Mouse (Mus musculus) liver, embryonic 14.5 days (tissue): ENCODE results near the gene Eif4e2. TPM values are rescaled to one million over a fixed set of nuclear protein-coding genes. Genes with fewer than 3 reads are reported as not detected.
A peak's percentile ranks its signal among the peaks of the same experiment; 100 is the strongest.

Experiments
- ATAC-seq: fragments of 200-750 bp; cut with Nextera tagmentation; 2 replicates; pipeline ENCODE4 v1.8.0; 2017; ENCODE audit warnings: moderate number of reproducible peaks, mild to moderate bottlenecking, moderate library complexity; ENCODE audit not compliant: insufficient read depth
- DNase-seq, 3 experiments: peaks; one replicate each; pipeline ENCODE4 v3.0.0-alpha.2; 2012 to 2013; ENCODE audit warnings: low read depth in 3 of 3, low spot score in 3 of 3
- H3K27ac ChIP-seq: fragments of 300-500 bp; sonication (generic); 2 replicates; pipeline ENCODE4 v1.5.1; 2014; ENCODE audit warnings: moderate library complexity, mild to moderate bottlenecking, control low read depth, inconsistent platforms
- H3K27me3 ChIP-seq: fragments of 300-500 bp; sonication (generic); 2 replicates; pipeline ENCODE4 v1.6.1; 2014; ENCODE audit warnings: mild to moderate bottlenecking, low read length, moderate library complexity; ENCODE audit not compliant: control insufficient read depth, insufficient read depth
- H3K36me3 ChIP-seq: fragments of 300-500 bp; sonication (generic); replicated peaks from 2 replicates; pipeline ENCODE4 v1.6.1; 2014; ENCODE audit warnings: low read depth; ENCODE audit not compliant: control insufficient read depth, insufficient read depth
- H3K4me1 ChIP-seq, 2 experiments: fragments of 200-500 bp in 1 of 2; fragments of 300-500 bp in 1 of 2; sonication (generic) in 1 of 2; replicated peaks; 2 replicates each; pipeline ENCODE4 v1.6.1; 2012 to 2014; ENCODE audit warnings: antibody characterized with exemption in 1 of 2, inconsistent platforms in 1 of 2, low read length in 1 of 2; ENCODE audit not compliant: control insufficient read depth in 2 of 2, insufficient read depth in 2 of 2
- H3K4me2 ChIP-seq: fragments of 300-500 bp; sonication (generic); 2 replicates; pipeline ENCODE4 v1.6.1; 2014; ENCODE audit warnings: low read depth, mild to moderate bottlenecking, control low read depth, moderate library complexity
- H3K4me3 ChIP-seq, 2 experiments: fragments of 200-500 bp in 1 of 2; fragments of 300-500 bp in 1 of 2; sonication (generic) in 1 of 2; 2 replicates each; pipeline ENCODE4 v1.5.1; 2012 to 2014; ENCODE audit warnings: low read depth in 2 of 2, low read length in 2 of 2, mild to moderate bottlenecking in 2 of 2, control low read depth in 1 of 2, inconsistent platforms in 1 of 2, moderate library complexity in 1 of 2; ENCODE audit not compliant: insufficient read depth in 1 of 2
- H3K9ac ChIP-seq: fragments of 300-500 bp; sonication (generic); replicated peaks from 2 replicates; pipeline ENCODE4 v1.6.1; 2014; ENCODE audit warnings: mild to moderate bottlenecking, control low read depth, moderate library complexity
- H3K9me3 ChIP-seq: fragments of 300-500 bp; sonication (generic); 2 replicates; pipeline ENCODE4 v1.6.1; 2016; ENCODE audit warnings: low read length, mixed read lengths; ENCODE audit not compliant: control insufficient read depth
- CTCF ChIP-seq: IDR thresholded peaks from 2 replicates; pipeline ENCODE4 v1.5.1; 2016; ENCODE audit warnings: antibody characterized with exemption, low read depth, control low read depth
- EP300 ChIP-seq: IDR thresholded peaks from 2 replicates; pipeline ENCODE4 v1.6.1; 2016; ENCODE audit warnings: antibody characterized with exemption, low read depth
- WGBS: fragments of 180-500 bp; shearing (Covaris S2); extraction: QIAGEN DNeasy Blood & Tissue Kit; methylation state at CpG from one replicate; pipeline ENCODE4 v1.1.7; 2014; ENCODE audit not compliant: insufficient replicate concordance; 5-methylcytosine and 5-hydroxymethylcytosine counted together
- polyA plus RNA-seq, 2 experiments: library from polyadenylated mRNA; depleted of rRNA in 1 of 2; stranded (reverse) in 1 of 2; unstranded in 1 of 2; fragments of >200 nt; fragmentation: Nextera tagmentation in 1 of 2; extraction: Ambion mirVana in 1 of 2; gene quantifications; 2 replicates each; pipeline versions ENCODE4 v1.2.1 to v1.2.3; 2012 to 2014

The Eif4e2 gene
- polyA plus RNA-seq, 2 experiments = 34.8 to 54.9 TPM

DNA sequence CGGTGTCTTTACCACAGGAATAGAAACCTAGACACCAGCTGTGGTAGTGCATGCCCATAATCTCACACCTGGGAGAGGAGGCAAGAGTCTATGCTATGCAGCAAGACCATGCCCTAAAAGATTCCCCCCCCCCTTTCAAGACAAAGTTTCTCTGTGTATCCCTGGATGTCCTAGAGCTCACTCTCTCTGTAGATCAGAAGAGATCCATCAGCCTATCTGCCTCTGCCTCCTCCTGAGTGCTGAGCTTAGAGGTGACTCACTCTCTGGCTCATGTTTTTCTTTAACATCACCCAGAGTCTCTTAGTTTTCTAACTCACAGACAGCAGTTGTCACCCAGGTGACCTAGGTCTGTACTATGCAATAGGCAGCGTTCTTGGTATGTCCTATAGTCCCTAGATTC lies 45.6 kb downstream of the Eif4e2 start:
- H3K9me3 ChIP-seq = no peaks in the 10 kb centered on the region
- no peak overlapping the region for H3K27ac ChIP-seq
- H3K4me1 ChIP-seq = no peaks in the 10 kb centered on the region
- H3K9ac ChIP-seq = no peak overlapping the region
- TF ChIP-seq EP300 (no peak), CTCF (no peak)
- DNase-seq (no peak), ATAC-seq (no peak)
- H3K27me3 ChIP-seq = peaks cover 40% of the 10 kb centered on the region
- WGBS = 27% methylated on average over 2 of the region's 2 CpGs
- H3K4me2 ChIP-seq = no peak overlapping the region
- no peak overlapping the region for H3K4me3 ChIP-seq
- no peaks in the 10 kb centered on the region for H3K36me3 ChIP-seq

DNA sequence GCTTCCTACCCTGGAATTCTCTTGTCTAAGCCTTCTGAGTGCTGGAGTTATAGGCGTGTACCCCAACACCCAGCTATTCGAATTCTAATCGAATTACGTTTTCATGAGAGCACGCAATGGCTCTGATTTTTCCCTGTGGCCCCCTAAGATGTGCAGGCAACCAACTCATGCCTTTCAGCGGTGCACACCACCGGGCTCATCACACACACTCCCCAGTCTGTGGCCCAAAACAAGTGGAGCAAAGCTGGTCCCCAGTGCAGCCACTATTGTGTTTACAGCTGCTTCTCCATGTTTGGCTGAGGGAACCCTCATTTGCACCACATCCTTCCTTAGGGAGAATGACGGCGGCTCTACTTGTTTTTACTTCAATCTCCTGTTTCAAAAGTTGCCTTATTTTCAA lies 49.5 kb downstream of the Eif4e2 start:
- H3K27me3 ChIP-seq = peaks cover 58% of the 10 kb centered on the region
- H3K4me1 ChIP-seq = 0 out of 4 replicates have a peak, but pooled peaks cover 0 to 4% of the 10 kb centered on the region in 2 experiments
- H3K4me2 ChIP-seq = no peak overlapping the region
- ATAC-seq = no peak
- 4% methylated on average over 9 of the region's 9 CpGs for WGBS
- no peak for DNase-seq
- H3K36me3 ChIP-seq = no peaks in the 10 kb centered on the region
- TF ChIP-seq EP300 (no peak), CTCF (no peak)
- no peak overlapping the region for H3K9ac ChIP-seq
- H3K27ac ChIP-seq = no peak overlapping the region
- no peaks in the 10 kb centered on the region for H3K9me3 ChIP-seq
- H3K4me3 ChIP-seq = no peak overlapping the region

DNA sequence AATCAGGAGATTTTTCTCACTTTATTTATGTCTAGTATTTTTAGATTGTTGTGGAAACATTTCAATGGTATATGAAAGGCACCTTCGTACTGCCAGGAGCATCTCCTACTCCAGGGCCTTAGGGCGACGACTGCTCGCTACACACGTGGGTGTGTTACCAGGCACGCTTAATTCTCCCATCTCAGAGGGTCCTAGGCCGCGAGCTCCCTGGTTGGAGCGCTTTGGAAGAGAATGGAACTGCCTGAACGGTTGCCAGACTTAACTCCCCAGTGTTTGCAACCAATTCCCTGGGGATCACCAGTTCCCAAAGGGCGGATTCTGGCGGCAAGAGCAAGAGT lies 50.1 kb downstream of the Eif4e2 start:
- 3% methylated on average over 12 of the region's 12 CpGs for WGBS
- no peak for DNase-seq
- no peak overlapping the region for H3K27ac ChIP-seq
- no peaks in the 10 kb centered on the region for H3K36me3 ChIP-seq
- H3K4me3 ChIP-seq = no peak overlapping the region; a peak in 1 of 4 replicates
- 0 out of 4 replicates have a peak, but pooled peaks cover 0 to 4% of the 10 kb centered on the region in 2 experiments for H3K4me1 ChIP-seq
- TF ChIP-seq CTCF (no peak), EP300 (no peak)
- H3K4me2 ChIP-seq = peak overlapping the region; percentile 60
- H3K27me3 ChIP-seq = peaks cover 56% of the 10 kb centered on the region
- H3K9ac ChIP-seq = no peak overlapping the region
- no peaks in the 10 kb centered on the region for H3K9me3 ChIP-seq
- ATAC-seq = no peak

DNA sequence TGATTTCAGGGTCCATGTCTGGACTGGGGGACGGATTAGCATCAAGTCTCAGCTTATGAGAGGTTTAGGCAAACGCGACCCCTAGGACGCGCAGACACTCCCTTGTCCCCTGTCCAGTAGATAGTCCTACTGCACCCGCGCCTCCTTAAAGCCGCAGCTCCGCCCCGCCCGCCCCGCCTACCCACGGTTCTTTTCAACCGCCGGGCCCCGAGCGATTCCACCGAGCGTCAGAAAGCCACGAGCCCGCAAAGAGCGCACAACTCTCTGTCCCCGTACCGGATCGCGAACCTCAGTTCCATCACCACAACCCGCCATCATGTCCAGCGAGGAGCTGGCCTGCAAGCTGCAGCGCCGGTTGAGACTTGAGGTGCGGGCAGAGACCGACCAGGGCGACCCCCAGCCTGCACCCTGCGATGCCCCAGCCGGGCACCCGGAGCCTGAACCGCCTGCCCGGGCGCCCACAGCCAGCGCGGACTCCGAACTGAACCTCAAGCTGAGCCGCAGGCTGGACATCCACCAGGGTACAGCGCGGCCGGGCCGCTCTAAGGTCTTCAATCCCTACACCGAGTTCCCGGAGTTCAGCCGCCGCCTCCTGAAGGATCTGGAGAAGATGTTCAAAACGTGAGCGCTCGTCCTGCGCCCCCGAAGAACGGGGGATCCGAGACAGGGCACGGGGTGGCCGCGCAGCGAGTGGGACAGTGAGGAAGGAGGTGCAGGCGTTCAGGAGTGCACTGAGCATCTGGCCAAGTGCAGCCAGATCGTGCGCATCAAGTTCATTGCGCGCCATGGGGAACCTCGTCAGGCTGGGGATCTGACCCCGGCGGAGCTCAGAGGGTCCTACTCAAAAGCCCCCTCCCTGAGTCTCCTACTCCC lies 50.7 kb downstream of the Eif4e2 start, which contains the start of gene Efhd1:
Gene Efhd1, plus strand, starts transcription at position 230 of the 873 bp plus-strand sequence.
- H3K27me3 ChIP-seq = peaks cover 53% of the 10 kb centered on the region
- no peak for TF ChIP-seq EP300
- no peak for TF ChIP-seq CTCF
- DNase-seq (no peak), ATAC-seq (no peak)
- H3K9ac ChIP-seq = no peak within 1 kb of the TSS
- H3K36me3 ChIP-seq = no peaks in the 10 kb centered on the region
- under 1% methylated on average over 70 of the region's 70 CpGs for WGBS
- H3K27ac ChIP-seq = no peak within 1 kb of the TSS
- 0 out of 4 replicates have a peak, but pooled peaks cover 0 to 4% of the 10 kb centered on the region in 2 experiments for H3K4me1 ChIP-seq
- peak within 1 kb of the TSS; percentile 60 for H3K4me2 ChIP-seq
- H3K9me3 ChIP-seq = no peaks in the 10 kb centered on the region
- H3K4me3 ChIP-seq = peak within 1 kb of the TSS; percentile 26 to 34; a peak in 3 of 4 replicates

DNA sequence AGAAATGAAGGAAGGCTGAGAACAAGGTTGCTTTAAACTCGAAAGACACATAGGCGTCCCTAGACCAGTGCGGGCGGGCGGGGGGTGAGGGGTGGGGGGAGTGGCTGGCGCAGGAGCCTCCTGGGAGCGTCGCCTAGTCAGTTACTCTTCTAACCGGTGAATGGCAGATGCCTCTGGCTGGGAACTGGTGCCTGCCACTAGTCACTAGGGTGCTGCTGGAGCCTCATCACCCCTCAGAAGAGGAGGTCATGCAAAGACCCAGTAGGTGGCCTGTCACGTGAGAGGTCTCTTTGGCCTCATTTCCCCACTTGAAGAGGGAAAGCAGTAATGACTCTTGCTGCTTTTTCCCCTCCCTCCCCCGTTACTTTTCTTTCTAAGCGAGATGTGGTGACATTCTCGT lies 51.5 kb downstream of the Eif4e2 start:
- under 1% methylated on average over 13 of the region's 13 CpGs for WGBS
- Histone ChIP-seq H3K36me3 (no peaks in the 10 kb centered on the region), H3K4me3 (no peak overlapping the region), H3K4me1 (0 out of 4 replicates have a peak, but pooled peaks cover 0 to 4% of the 10 kb centered on the region in 2 experiments), H3K9me3 (no peaks in the 10 kb centered on the region), H3K27ac (no peak overlapping the region), H3K27me3 (peaks cover 53% of the 10 kb centered on the region), H3K4me2 (0 out of 2 replicates have a peak overlapping the region, but pooled peaks have one; percentile 11), H3K9ac (no peak overlapping the region)
- DNase-seq = no peak
- TF ChIP-seq CTCF = no peak
- TF ChIP-seq EP300 = no peak
- no peak for ATAC-seq
